Mouse (Mus musculus): ENCODE data around the gene Clock.

DNA sequence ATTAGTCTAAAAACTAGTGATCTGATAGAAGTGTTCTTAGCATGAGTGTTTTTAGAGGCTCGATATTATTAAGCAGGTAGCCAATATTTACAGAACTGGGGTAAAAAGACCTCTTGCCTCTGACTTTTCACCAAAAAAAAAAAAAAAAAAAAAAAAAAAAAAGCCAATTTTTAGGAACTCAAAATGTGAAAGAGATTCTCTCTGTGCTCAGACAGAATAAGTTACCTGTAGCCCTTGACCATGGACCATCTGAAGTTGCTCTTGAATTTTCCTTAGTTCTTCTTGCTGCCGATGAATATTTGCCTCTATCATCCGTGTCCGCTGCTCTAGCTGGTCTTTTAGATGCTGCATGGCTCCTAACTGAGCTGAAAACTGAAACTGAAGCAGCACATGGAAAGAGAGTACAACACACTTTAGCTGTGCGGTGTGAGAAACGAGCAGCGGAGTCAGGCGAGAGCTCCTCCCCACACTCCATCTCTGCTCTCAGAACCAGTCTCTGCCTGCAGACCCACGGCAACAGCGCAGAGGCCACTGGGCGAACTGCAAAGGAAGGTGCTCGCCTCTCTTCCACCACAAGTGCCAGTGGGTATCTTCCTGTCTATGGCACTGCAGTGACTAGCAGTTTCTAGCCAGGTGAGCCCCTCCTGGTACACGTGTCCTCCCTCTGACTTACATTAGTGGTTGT is 73.3 kb downstream of the Clock start:
- TF ChIP-seq CTCF (IDR thresholded peaks at IDR 0.05; ENCODE audit: borderline replicate concordance, insufficient read depth, low read depth, low read length) (no peak), POLR2A (IDR thresholded peaks at IDR 0.05; ENCODE audit: borderline replicate concordance, insufficient read depth, low read length) (no peak)
